Mouse (Mus musculus) olfactory bulb, adult 2 months (tissue): ENCODE results near the gene Mt4. TPM values are rescaled to one million over a fixed set of nuclear protein-coding genes. Genes with fewer than 3 reads are reported as not detected.
"Not testable (repeated sequence)": the region's sequence is repeated elsewhere in the genome, so short reads cannot be mapped to it uniquely, and the experiment has no call there.

Experiments
- H3K27ac ChIP-seq: fragments of 200-500 bp; 2 replicates; pipeline ENCODE4 v1.5.1; 2012; ENCODE audit warnings: low read depth, low read length; ENCODE audit not compliant: insufficient read depth
- H3K4me1 ChIP-seq: fragments of 200-500 bp; 2 replicates; pipeline ENCODE4 v1.6.1; 2012; ENCODE audit warnings: low read length; ENCODE audit not compliant: control insufficient read depth, insufficient read depth
- H3K4me3 ChIP-seq: fragments of 200-500 bp; 2 replicates; pipeline ENCODE4 v1.5.1; 2012; ENCODE audit warnings: mild to moderate bottlenecking, low read depth, low read length, moderate library complexity; ENCODE audit not compliant: insufficient read depth
- CTCF ChIP-seq: fragments of 200-500 bp; IDR thresholded peaks from 2 replicates; pipeline ENCODE4 v1.5.1; 2012; ENCODE audit warnings: low read depth, mild to moderate bottlenecking, low read length, moderate library complexity; ENCODE audit not compliant: insufficient read depth
- POLR2A ChIP-seq: fragments of 200-500 bp; IDR thresholded peaks from 2 replicates; pipeline ENCODE4 v1.6.1; 2012; ENCODE audit warnings: mild to moderate bottlenecking, low read depth, low read length, moderate library complexity; ENCODE audit not compliant: insufficient read depth
- WGBS: fragments of 180-500 bp; shearing (Covaris S2); methylation state at CpG from one replicate; pipeline ENCODE4 v1.1.7; 2018; 5-methylcytosine and 5-hydroxymethylcytosine counted together
- polyA plus RNA-seq: library from polyadenylated mRNA; stranded (reverse); fragments of >200 nt; gene quantifications from 2 replicates; pipeline ENCODE4 v1.2.4, GENCODE M21; 2012; ENCODE audit warnings: low replicate concordance; ENCODE audit not compliant: missing spikeins, insufficient read depth, insufficient read length

Gene Mt4
- polyA plus RNA-seq, 1 experiment: not detected

DNA sequence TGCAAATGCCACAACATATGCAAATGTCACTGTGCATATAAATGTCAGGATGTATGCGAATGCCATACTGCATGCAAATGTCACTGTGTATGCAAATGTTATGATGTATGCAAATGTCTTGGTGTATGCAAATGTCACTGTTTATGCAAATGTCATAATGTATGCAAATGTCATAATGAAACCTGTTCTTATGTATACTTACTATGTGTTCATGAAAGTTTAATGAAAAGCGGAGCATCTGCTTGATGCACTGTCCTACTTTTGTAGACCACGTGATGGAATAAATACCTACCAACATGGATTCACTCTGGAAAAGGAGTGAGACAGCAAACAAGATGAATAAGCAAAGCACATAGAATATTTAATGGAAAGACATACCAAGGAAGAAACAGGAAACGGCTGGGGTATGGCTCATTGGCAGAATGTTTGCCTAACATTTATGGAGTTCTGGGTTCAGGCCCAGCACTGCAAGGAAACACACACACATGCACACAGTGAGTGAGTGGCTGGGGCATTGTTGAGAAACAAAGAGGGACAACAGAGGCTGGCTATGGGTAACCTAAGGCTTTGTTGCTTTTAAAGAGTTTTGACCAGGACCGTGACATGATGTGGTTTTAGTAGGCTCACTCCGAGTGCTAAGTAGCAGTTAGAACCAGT, 7.7 kb upstream of the Mt4 start:
- H3K4me1 ChIP-seq: peaks cover 6% of the 10 kb centered on the region
- no peak overlapping the region for H3K27ac ChIP-seq
- WGBS: 89% methylated on average over 6 of the region's 6 CpGs
- H3K4me3 ChIP-seq: no peak overlapping the region
- TF ChIP-seq POLR2A: no peak
- TF ChIP-seq CTCF: no peak

DNA sequence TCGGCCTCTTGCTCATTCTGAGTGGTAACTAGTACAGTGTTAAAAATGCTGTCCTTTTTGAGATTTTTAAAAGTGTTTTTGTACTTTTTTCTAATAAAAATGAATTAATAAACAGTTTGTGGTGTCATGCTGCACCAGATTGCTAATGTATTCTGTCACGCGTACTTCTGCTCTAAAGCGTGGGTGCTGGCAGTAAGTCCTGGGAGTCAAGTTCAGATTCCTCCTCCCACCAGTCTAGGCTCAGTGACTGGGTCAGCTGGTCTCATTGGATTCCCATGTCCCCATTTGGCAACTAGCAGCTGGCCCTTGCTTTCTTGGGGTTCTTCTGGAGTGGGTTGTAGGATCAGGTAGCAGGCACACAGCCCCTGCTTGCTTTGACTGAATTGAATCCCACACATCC, 6.9 kb upstream of the Mt4 start:
- WGBS: 87% methylated on average over 4 of the region's 4 CpGs
- TF ChIP-seq CTCF: no peak
- no peak for TF ChIP-seq POLR2A
- H3K27ac ChIP-seq: no peak overlapping the region

DNA sequence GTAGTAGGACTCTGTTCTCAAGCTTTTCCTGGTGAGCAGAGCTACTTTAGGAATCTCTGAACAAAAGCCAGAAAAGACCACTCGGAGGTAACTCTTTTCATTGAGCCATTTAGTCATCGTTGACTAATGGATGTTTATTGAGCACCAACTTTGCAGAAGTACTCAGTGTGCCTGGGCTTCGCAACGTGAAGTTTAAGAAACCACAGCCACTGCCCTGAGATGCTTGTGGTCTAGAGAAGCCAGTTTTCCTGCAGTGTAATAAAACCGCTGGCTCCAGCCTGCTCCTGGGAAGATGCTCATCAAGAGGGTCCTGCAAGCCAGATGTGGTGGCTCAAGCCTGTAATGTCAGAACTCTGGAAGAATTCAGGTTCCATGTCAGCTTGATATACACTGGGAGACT, 4.9 kb upstream of the Mt4 start:
- TF ChIP-seq POLR2A: no peak
- TF ChIP-seq CTCF: no peak
- Histone ChIP-seq H3K27ac (no peak overlapping the region), H3K4me1 (peaks cover 10% of the 10 kb centered on the region), H3K4me3 (no peak overlapping the region)
- 78% methylated on average over 5 of the region's 5 CpGs for WGBS

More for the DNA sequence above, 6.9 kb upstream of the Mt4 start:
- H3K4me3 ChIP-seq: no peak overlapping the region
- H3K4me1 ChIP-seq: peaks cover 6% of the 10 kb centered on the region

DNA sequence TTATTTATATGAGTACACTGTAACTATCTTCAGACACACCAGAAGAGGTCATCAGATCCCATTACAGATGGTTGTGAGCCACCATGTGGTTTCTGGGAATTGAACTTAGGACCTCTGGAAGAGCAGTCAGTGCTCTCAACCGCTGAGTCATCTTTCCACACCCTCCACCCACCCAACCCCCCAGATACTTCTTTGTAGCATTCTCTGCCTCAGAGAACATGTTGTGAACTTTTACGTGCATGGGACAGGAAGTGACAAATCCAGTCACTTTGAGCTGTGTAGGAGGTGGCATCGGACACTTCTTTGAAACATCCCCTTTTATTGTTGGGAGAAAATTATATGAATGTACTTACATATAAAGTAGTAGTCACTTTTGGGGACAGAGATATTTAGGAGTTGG, 2.4 kb upstream of the Mt4 start:
- not testable (repeated sequence) for H3K4me3 ChIP-seq, H3K27ac ChIP-seq
- WGBS: 59% methylated on average over 3 of the region's 3 CpGs
- H3K4me1 ChIP-seq: peaks cover 10% of the 10 kb centered on the region

DNA sequence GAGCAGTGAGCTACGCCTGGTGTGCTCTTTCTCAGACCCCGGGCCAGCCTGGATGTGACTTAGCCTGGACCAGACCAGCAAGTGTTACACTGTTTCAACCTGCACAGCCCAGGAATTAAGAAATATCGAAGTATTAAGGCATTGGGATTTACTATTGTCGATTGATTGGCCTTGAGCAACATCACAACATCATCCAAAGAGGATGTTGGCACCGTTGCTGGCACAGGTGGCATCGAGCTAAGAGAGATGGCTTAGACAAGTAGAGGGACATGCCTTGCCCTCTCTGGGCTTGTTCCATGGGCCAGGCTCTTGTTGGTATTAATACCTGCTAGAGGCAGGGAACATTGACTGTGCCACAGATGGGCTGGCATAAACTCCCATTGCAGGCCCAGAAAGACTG, 1.4 kb upstream of the Mt4 start:
- Histone ChIP-seq H3K4me1 (peaks cover 10% of the 10 kb centered on the region), H3K27ac (no peak overlapping the region), H3K4me3 (no peak overlapping the region)
- 95% methylated on average over 6 of the region's 6 CpGs for WGBS
- no peak for TF ChIP-seq POLR2A
- TF ChIP-seq CTCF: no peak

DNA sequence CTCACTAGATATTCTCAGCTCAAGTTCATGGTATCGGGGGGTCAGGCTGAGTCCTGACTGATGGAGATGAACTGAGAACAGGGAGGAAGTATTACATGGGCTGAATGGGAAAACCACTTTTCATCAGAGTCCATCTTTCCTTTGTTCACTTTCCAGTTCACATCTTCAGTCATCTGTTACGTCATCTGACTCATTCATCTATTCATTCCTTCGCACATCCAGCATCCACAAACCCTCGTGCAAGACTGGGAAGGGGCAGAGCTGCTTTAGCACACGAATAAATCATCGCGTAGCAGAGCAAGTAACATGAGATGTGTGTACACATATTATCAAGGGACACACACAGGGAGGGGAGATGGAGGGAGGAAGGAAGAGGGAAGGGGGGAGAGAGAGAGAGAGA, 805 bp upstream of the Mt4 start:
- H3K27ac ChIP-seq: no peak overlapping the region
- peaks cover 10% of the 10 kb centered on the region for H3K4me1 ChIP-seq
- no peak overlapping the region for H3K4me3 ChIP-seq
- 85% methylated on average over 7 of the region's 7 CpGs for WGBS
- TF ChIP-seq POLR2A (no peak), CTCF (no peak)

DNA sequence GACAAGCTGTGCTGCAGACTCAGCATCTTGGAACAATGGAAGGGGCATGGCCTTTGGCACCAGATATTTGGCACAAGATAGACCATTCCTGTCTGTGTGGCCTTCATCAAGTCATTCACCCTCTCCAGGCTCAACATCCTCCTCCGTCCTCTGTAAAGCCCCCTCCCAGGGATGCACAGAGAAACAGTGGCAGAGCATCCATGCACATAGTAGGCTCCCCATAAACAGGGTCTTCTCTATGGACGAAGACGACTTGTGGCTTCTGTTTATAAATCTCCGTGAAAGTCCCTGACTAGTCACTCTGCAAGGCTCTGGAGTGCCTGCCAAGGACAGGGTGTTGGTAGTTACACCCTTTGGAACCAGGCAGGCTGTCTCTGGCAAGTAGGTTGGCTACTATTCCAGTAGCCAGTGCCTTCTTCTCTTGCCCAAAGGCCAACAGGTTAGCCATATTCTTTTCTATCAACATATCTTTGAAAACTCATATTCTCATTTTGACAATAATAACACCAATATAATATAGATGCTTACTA, 3.3 kb downstream of the Mt4 start:
- Histone ChIP-seq H3K4me1 (peaks cover 10% of the 10 kb centered on the region), H3K27ac (no peak overlapping the region), H3K4me3 (no peak overlapping the region)
- 72% methylated on average over 4 of the region's 4 CpGs for WGBS
- TF ChIP-seq CTCF (no peak), POLR2A (no peak)

DNA sequence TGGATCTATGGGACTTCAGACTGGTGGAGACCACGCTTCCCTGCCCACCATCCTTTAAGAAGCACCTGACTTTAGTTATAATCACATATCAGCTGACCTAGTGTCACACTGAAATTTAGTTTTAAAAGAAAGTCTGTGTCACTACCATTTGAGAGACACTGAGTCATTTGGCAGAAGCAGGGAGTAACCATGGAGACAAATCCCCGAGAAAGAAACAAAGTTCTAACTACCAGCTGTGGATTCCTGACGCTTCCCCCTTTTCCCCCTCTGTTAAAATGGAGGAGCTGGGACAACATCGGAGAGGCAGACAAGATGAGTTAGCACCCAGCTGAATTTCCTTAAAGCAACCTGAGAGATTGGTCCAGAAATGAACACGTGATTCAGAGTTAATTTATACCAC, 11.2 kb downstream of the Mt4 start:
- TF ChIP-seq CTCF: no peak
- TF ChIP-seq POLR2A: no peak
- 13% methylated on average over 5 of the region's 5 CpGs for WGBS
- peaks cover 13% of the 10 kb centered on the region for H3K4me1 ChIP-seq
- H3K4me3 ChIP-seq: no peak overlapping the region
- H3K27ac ChIP-seq: peak overlapping the region; percentile 74; the same call in 1 of the 2 replicates

DNA sequence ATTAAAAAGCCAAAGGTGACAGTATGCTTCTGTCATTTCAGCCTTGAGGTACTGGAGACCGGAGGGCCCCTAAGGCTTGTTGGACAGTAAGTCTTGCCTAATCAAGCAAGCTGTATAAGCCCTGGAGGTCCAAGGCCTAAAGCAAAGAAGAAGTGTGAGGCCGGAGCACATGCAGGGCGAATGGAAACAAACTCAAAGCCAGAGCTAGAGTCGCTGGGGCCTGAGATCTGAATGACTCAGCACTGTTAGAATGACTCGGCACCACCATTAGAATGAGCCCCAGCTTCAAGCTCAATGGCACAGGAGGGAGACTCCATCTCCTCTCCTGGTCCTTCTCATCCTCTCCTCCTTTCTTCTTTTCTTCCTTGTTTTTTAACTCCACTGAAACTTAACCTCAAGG, 13.9 kb downstream of the Mt4 start:
- Histone ChIP-seq H3K27ac (no peak overlapping the region), H3K4me3 (no peak overlapping the region), H3K4me1 (peaks cover 19% of the 10 kb centered on the region)
- no peak for TF ChIP-seq POLR2A
- TF ChIP-seq CTCF: no peak
- WGBS: 86% methylated on average over 5 of the region's 5 CpGs

DNA sequence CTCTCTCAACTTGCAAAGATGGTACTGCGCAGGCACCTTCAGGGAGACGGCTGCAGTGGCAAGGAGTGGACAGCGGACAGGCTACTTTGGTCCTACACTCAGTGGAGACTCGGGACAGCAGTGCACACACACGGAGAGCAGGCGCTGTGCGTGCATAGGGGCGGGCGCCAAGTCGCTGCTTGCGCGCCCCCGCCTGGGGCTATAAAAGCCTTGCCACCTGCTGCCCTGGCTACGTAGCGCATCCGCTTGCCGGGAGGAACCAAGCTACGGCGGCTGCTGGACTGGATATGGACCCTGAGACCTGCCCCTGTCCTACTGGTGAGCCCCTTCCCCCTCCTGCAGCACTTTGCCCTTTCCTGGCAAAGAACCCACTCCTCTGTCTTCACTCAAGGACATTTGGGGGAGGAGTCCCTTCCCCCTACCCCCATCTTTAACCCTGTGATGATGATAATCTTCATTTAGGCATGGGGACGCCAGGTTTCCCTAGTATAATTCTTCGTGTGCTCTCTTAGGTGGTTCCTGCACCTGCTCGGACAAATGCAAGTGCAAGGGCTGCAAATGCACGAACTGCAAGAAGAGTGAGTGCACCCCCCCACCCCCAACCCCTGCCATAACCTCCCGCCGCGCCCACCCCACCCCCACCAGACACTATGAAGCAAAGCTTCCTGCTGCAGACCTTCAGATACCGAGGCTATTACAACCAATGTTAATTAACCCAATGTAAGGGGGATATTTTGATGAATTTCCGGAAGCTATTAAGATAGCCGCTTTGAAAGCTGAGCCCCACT, 15.7 kb downstream of the Mt4 start, which contains the start of gene Mt3:
Gene Mt3, plus strand, starts transcription at position 95 of the 788 bp plus-strand sequence.
- peak within 1 kb of the TSS; percentile 84 for H3K4me3 ChIP-seq
- WGBS: 3% methylated on average over 29 of the region's 29 CpGs
- H3K4me1 ChIP-seq: peaks cover 19% of the 10 kb centered on the region
- peak within 1 kb of the TSS; percentile 98 for H3K27ac ChIP-seq
- TF ChIP-seq CTCF (no peak), POLR2A (peak; percentile 97)
